Mouse (Mus musculus) stomach, embryonic 16.5 days (tissue): Measurements from ENCODE around the gene Tgif1. TPM values are rescaled to one million over a fixed set of nuclear protein-coding genes. Genes with fewer than 3 reads are reported as not detected.

Source experiments
- ATAC-seq: fragments of 200-750 bp; cut with Nextera tagmentation; 2 replicates; pipeline ENCODE4 v1.8.0; 2017; ENCODE audit warnings: moderate number of reproducible peaks, moderate TSS enrichment; ENCODE audit not compliant: insufficient read depth, low FRiP score
- H3K27ac ChIP-seq: fragments of 300-500 bp; sonication (generic); 2 replicates; pipeline ENCODE4 v1.5.1; 2014; ENCODE audit warnings: low read length
- H3K27me3 ChIP-seq: fragments of 300-500 bp; sonication (generic); 2 replicates; pipeline ENCODE4 v1.6.1; 2014; ENCODE audit warnings: low read length, control low read depth, mixed read lengths; ENCODE audit not compliant: control insufficient read depth, insufficient read depth
- H3K36me3 ChIP-seq: fragments of 300-500 bp; sonication (generic); 2 replicates; pipeline ENCODE4 v1.6.1; 2014; ENCODE audit warnings: low read length; ENCODE audit not compliant: control insufficient read depth, insufficient read depth
- H3K4me1 ChIP-seq: fragments of 300-500 bp; sonication (generic); 2 replicates; pipeline ENCODE4 v1.6.1; 2014; ENCODE audit warnings: low read length, control low read depth, mixed read lengths; ENCODE audit not compliant: control insufficient read depth, insufficient read depth
- H3K4me2 ChIP-seq: fragments of 300-500 bp; sonication (generic); 2 replicates; pipeline ENCODE4 v1.6.1; 2014; ENCODE audit warnings: low read depth, low read length, mixed read lengths
- H3K4me3 ChIP-seq: fragments of 300-500 bp; sonication (generic); replicated peaks from 2 replicates; pipeline ENCODE4 v1.5.1; 2014; ENCODE audit warnings: mild to moderate bottlenecking, low read length
- H3K9ac ChIP-seq: fragments of 300-500 bp; sonication (generic); 2 replicates; pipeline ENCODE4 v1.6.1; 2014; ENCODE audit warnings: low read length
- H3K9me3 ChIP-seq: fragments of 300-500 bp; sonication (generic); replicated peaks from 2 replicates; pipeline ENCODE4 v1.6.1; 2016; ENCODE audit warnings: low read length, control low read depth; ENCODE audit not compliant: control insufficient read depth
- WGBS: fragments of 180-500 bp; shearing (Covaris S2); extraction: QIAGEN DNeasy Blood & Tissue Kit; methylation state at CpG from one replicate; pipeline ENCODE4 v1.1.7; 2014; 5-methylcytosine and 5-hydroxymethylcytosine counted together
- microRNA counts: library from miRNA; unstranded; fragments of <30 nt; microRNA quantifications from one replicate; lab custom pipeline; 2016
- microRNA-seq: library from miRNA; unstranded; fragments of <30 nt; microRNA quantifications from one replicate; pipeline ENCODE4, GENCODE M21; 2016
- polyA plus RNA-seq: library from polyadenylated mRNA; unstranded; fragments of >200 nt; fragmentation: Nextera tagmentation; extraction: Ambion mirVana; gene quantifications from 2 replicates; pipeline ENCODE4 v1.2.1, GENCODE M21; 2015

The Tgif1 gene
- polyA plus RNA-seq, 1 experiment from 2014 or later = 56.5 TPM

- H3K36me3 ChIP-seq = no peaks in the 10 kb centered on the region
- H3K4me3 ChIP-seq = no peak overlapping the region
- H3K4me1 ChIP-seq = peaks cover 9% of the 10 kb centered on the region; the same call in 1 of the 2 replicates
- no peak for ATAC-seq
- H3K4me2 ChIP-seq = no peak overlapping the region
- 68% methylated on average over 4 of the region's 4 CpGs for WGBS
- no peaks in the 10 kb centered on the region for H3K27me3 ChIP-seq
- H3K9me3 ChIP-seq = no peaks in the 10 kb centered on the region; the same call in 1 of the 2 replicates
- no peak overlapping the region for H3K27ac ChIP-seq
- H3K9ac ChIP-seq = no peak overlapping the region
These were observed 58.1 kb downstream of the Tgif1 start for GRCm38 (mm10) chr17:70795196-70795595.

- H3K4me2 ChIP-seq = peak overlapping the region; percentile 17; the same call in 1 of the 2 replicates
- peaks cover 9% of the 10 kb centered on the region; the same call in 1 of the 2 replicates for H3K4me1 ChIP-seq
- no peak overlapping the region; the same call in 1 of the 2 replicates for H3K9ac ChIP-seq
- no peak overlapping the region for H3K4me3 ChIP-seq
- H3K27ac ChIP-seq = peak overlapping the region; percentile 23
- H3K9me3 ChIP-seq = no peaks in the 10 kb centered on the region; the same call in 1 of the 2 replicates
- ATAC-seq = no peak
- WGBS = 44% methylated on average over 6 of the region's 6 CpGs
- no peaks in the 10 kb centered on the region for H3K27me3 ChIP-seq
- no peaks in the 10 kb centered on the region for H3K36me3 ChIP-seq
These were observed 58.6 kb downstream of the Tgif1 start for GRCm38 (mm10) chr17:70794722-70795121.

GRCm38 (mm10) chr17:70794291-70794690, 59.1 kb downstream of the Tgif1 start:
- H3K36me3 ChIP-seq = no peaks in the 10 kb centered on the region
- ATAC-seq = peak; percentile 63; the same call in 1 of the 2 replicates
- no peaks in the 10 kb centered on the region for H3K27me3 ChIP-seq
- no peak overlapping the region for H3K9ac ChIP-seq
- H3K9me3 ChIP-seq = no peaks in the 10 kb centered on the region; the same call in 1 of the 2 replicates
- H3K4me2 ChIP-seq = peak overlapping the region; percentile 17
- 9% methylated on average over 7 of the region's 7 CpGs for WGBS
- no peak overlapping the region for H3K4me3 ChIP-seq
- H3K4me1 ChIP-seq = peaks cover 9% of the 10 kb centered on the region; the same call in 1 of the 2 replicates
- peak overlapping the region; percentile 23 for H3K27ac ChIP-seq

MicroRNAs encoded within 50 kb of the gene (microRNA counts, 519-probe panel; counts per million panel counts)
- microRNA mmu-miR-1195 (lab: Ali Mortazavi, UCI) = 314 counts per million, percentile 2 among the panel's probes with 10 or more counts

Small RNA genes lying within 50 kb of the gene (microRNA-seq; reads per million reads assigned to microRNA genes)
- not detected for gene Mir1195

Other genes with a start within 250 kb of the Tgif1 start
- gene Myom1, start 149.1 kb upstream of the Tgif1 start, polyA plus RNA-seq = 15.7 and 21.1 TPM in 2 replicates
- 524 and 584 TPM in 2 replicates for gene Myl12a, start 149.3 kb upstream of the Tgif1 start, polyA plus RNA-seq